9 mouse cellular contexts compared by ENCODE assay signal in the genomic region with DNA sequence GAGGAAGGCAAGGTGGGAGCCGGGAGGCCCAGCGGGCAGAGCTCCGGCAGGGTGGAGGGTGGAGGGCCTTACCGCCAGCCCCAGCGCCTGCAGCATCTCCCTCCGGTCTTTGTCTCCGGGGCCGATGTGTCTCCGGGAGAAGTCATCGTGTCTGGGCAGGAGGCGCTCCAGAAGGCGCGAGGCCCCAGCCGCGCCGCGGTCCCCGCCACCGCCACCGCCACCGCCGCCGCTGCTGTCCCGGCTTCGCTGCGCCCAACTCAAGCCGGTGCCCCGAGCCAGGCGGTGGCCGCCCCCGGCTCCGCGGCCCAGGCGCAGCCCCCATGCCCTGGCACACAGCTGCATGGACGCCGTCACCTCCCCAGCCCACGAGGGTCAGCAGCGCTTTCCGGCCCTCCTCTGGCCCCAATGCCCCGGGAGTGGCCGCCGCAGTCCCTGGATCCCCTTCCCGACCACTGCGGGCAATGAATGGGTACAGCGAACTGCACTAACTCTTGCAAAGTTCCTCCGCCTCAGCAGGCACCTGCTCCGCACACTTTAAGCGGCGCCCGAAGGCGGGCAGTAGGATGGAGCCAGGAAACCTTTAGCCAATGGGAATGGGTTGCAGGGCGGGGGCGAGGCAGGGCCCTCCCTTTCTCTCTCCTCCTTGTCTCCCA. TPM values are rescaled to one million over a fixed set of nuclear protein-coding genes. Genes with fewer than 3 reads are reported as not detected.
DNase-seq lines count a peak whose midpoint lies in the region; ATAC-seq and TF ChIP-seq lines count a peak whose summit lies in the region.
"Had no signal": no experiment of that assay in that cellular context is flagged by ENCODE, and none has a peak within 500 bp of the region (broad histone marks: within the 10 kb centered on the region; RNA-seq: fewer than 3 reads in every experiment).

A gene (minus strand): TSS at position 511 of the 653 bp plus-strand sequence.

- H3K9me3 ChIP-seq in midbrain, embryonic 13.5 days = no peaks in the 10 kb centered on the region
- no peaks in the 10 kb centered on the region for H3K9me3 ChIP-seq in stomach, embryonic 16.5 days (replicated peaks; ENCODE audit: control insufficient read depth, low read length)

- H3K4me2 ChIP-seq in midbrain, embryonic 13.5 days (replicated peaks) = peak within 1 kb of the TSS; percentile 95
- H3K4me2 ChIP-seq in stomach, embryonic 16.5 days (ENCODE audit: low read depth, low read length) = peak within 1 kb of the TSS; percentile 100

- WGBS in midbrain, embryonic 13.5 days = under 1% methylated on average over 44 of the region's 53 CpGs
- under 1% methylated on average over 45 of the region's 53 CpGs for WGBS in stomach, embryonic 16.5 days

- H3K27me3 ChIP-seq in midbrain, embryonic 13.5 days = peaks cover 20% of the 10 kb centered on the region
- H3K27me3 ChIP-seq in stomach, embryonic 16.5 days (ENCODE audit: control insufficient read depth, insufficient read depth, low read length) = peaks cover 20% of the 10 kb centered on the region

- TF ChIP-seq POLR2A in brain, embryonic 14.5 days (IDR thresholded peaks at IDR 0.05; ENCODE audit: borderline replicate concordance, extremely low read depth, insufficient read depth, insufficient read length, poor library complexity, severe bottlenecking) = peak; percentile 39; the same call in 1 of the 2 replicates

- H3K36me3 ChIP-seq in midbrain, embryonic 13.5 days = no peaks in the 10 kb centered on the region
- H3K36me3 ChIP-seq in stomach, embryonic 16.5 days (ENCODE audit: control insufficient read depth, insufficient read depth, low read length) = no peaks in the 10 kb centered on the region

- peaks cover 14% of the 10 kb centered on the region for H3K4me1 ChIP-seq in midbrain, embryonic 13.5 days (replicated peaks)
- peaks cover 4% of the 10 kb centered on the region; the same call in 1 of the 2 replicates for H3K4me1 ChIP-seq in stomach, embryonic 16.5 days (ENCODE audit: control insufficient read depth, insufficient read depth, low read length)

- DNase-seq in brain, embryonic 14.5 days (ENCODE audit: low read depth) = peak; percentile 93
- peak; percentile 56 for DNase-seq in embryo, embryonic 11.5 days (ENCODE audit: low read depth, low spot score)
- peak; percentile 94 for DNase-seq in heart, adult 11 months
- peak; percentile 81 for DNase-seq in kidney, adult 11 months
- peak; percentile 82 for DNase-seq in left cerebral cortex, postnatal 4 days

- ATAC-seq in midbrain, embryonic 13.5 days = peak; percentile 95
- ATAC-seq in stomach, embryonic 16.5 days (ENCODE audit: insufficient read depth, low FRiP score) = peak; percentile 90; the same call in 1 of the 2 replicates
- ATAC-seq in inflammation-experienced regulatory T-cells, adult 6 months = no peak

- H3K4me3 ChIP-seq in midbrain, embryonic 13.5 days (replicated peaks) = peak within 1 kb of the TSS; percentile 57
- H3K4me3 ChIP-seq in stomach, embryonic 16.5 days (replicated peaks; ENCODE audit: low read length) = peak within 1 kb of the TSS; percentile 57

- TF ChIP-seq CTCF in brain, embryonic 14.5 days (IDR thresholded peaks at IDR 0.05; ENCODE audit: borderline replicate concordance, extremely low read depth, insufficient read depth, insufficient read length) = no peak

- H3K9ac ChIP-seq in midbrain, embryonic 13.5 days (replicated peaks) = peak within 1 kb of the TSS; percentile 71
- peak within 1 kb of the TSS; percentile 64 for H3K9ac ChIP-seq in stomach, embryonic 16.5 days (ENCODE audit: low read length)

- peak within 1 kb of the TSS; percentile 61 for H3K27ac ChIP-seq in midbrain, embryonic 13.5 days
- no peak within 1 kb of the TSS for H3K27ac ChIP-seq in stomach, embryonic 16.5 days (ENCODE audit: low read length)

- intact Hi-C loops in left cerebral cortex, postnatal 4 days (cut with DNase I) = no loop called here

RNA-seq across cellular contexts. Expression of the gene that starts here (rescaled TPM):
- 13.7 and 18.0 TPM in 2 replicates for polyA plus RNA-seq in brain, embryonic 14.5 days (2012; rRNA removed)
- total RNA-seq in left cerebral cortex, postnatal 4 days (2021) = 10 to 100 TPM; 11.6 to 11.7 TPM
- polyA plus RNA-seq in midbrain, embryonic 13.5 days (2015; fragmentation: Nextera tagmentation; extraction: Ambion mirVana) = 10.6 and 11.4 TPM in 2 replicates
- polyA plus RNA-seq in stomach, embryonic 16.5 days (2015; fragmentation: Nextera tagmentation; extraction: Ambion mirVana) = 5.4 and 7.6 TPM in 2 replicates
- under 1 TPM in 2 of 3 experiments, not detected in 1; 0.39 to 0.44 TPM for polyA plus RNA-seq in inflammation-experienced regulatory T-cells, adult 6 months (2017; shearing (Covaris generic))
- total RNA-seq: hematopoietic stem cell, adult 5-6 weeks had no signal
